Mouse (Mus musculus) lung, postnatal 0 days (tissue): ENCODE results near the gene Cd164l2.

Experiments used
- CTCF ChIP-seq: IDR thresholded peaks from 2 replicates; pipeline ENCODE4 v1.5.1; 2016; ENCODE audit warnings: antibody characterized with exemption, mild to moderate bottlenecking
- EP300 ChIP-seq: IDR thresholded peaks from 2 replicates; pipeline ENCODE4 v1.6.1; 2016; ENCODE audit warnings: antibody characterized with exemption, mild to moderate bottlenecking, control low read depth

GRCm38 (mm10) chr4:133184031-133184897 lies 27.7 kb upstream of the Cd164l2 start:
- TF ChIP-seq CTCF = no peak
- no peak for TF ChIP-seq EP300
